Mouse (Mus musculus): ENCODE data around the gene Rpn1.

Rpn1 gene

GRCm38 (mm10) chr6:88084278-88085151 lies at the start of gene Rpn1:
TSS of gene Rpn1 (plus strand) at chr6:88084482.
- peak; percentile 98 for DNase-seq (ENCODE audit: low read depth, low spot score)

- DNase-seq (ENCODE audit: low read depth, low spot score), result no peak
Observed at GRCm38 (mm10) chr6:88037471-88038045, 46.7 kb upstream of the Rpn1 start.

- no peak for DNase-seq (ENCODE audit: low read depth, low spot score)
Observed at GRCm38 (mm10) chr6:88039426-88039825, 44.9 kb upstream of the Rpn1 start.

- DNase-seq (ENCODE audit: low read depth, low spot score), result no peak
Observed at GRCm38 (mm10) chr6:88041221-88041620, 43.1 kb upstream of the Rpn1 start.

GRCm38 (mm10) chr6:88042336-88042735 lies 41.9 kb upstream of the Rpn1 start:
- no peak for DNase-seq (ENCODE audit: low read depth, low spot score)

GRCm38 (mm10) chr6:88044234-88044576 lies 40.1 kb upstream of the Rpn1 start:
- peak; percentile 48 for DNase-seq (ENCODE audit: low read depth, low spot score)

- DNase-seq (ENCODE audit: low read depth, low spot score), result peak; percentile 97
Observed at GRCm38 (mm10) chr6:88044577-88045405, 39.5 kb upstream of the Rpn1 start, which contains the start of gene Rab7. TSS of gene Rab7 (minus strand) at chr6:88045270.

GRCm38 (mm10) chr6:88045406-88045766 lies 38.9 kb upstream of the Rpn1 start:
- DNase-seq (ENCODE audit: low read depth, low spot score), result no peak

- DNase-seq (ENCODE audit: low read depth, low spot score), result peak; percentile 22
Observed at GRCm38 (mm10) chr6:88047853-88048252, 36.4 kb upstream of the Rpn1 start.

- DNase-seq (ENCODE audit: low read depth, low spot score), result no peak
Observed at GRCm38 (mm10) chr6:88049008-88049407, 35.3 kb upstream of the Rpn1 start.

GRCm38 (mm10) chr6:88051206-88051605 lies 33.1 kb upstream of the Rpn1 start:
- no peak for DNase-seq (ENCODE audit: low read depth, low spot score)

GRCm38 (mm10) chr6:88053228-88054080 lies 30.8 kb upstream of the Rpn1 start:
- no peak for DNase-seq (ENCODE audit: low read depth, low spot score)

GRCm38 (mm10) chr6:88054081-88054835 lies 30.0 kb upstream of the Rpn1 start:
- DNase-seq (ENCODE audit: low read depth, low spot score), result no peak

GRCm38 (mm10) chr6:88055663-88056062 lies 28.6 kb upstream of the Rpn1 start:
- DNase-seq (ENCODE audit: low read depth, low spot score), result no peak

GRCm38 (mm10) chr6:88056866-88057265 lies 27.4 kb upstream of the Rpn1 start:
- DNase-seq (ENCODE audit: low read depth, low spot score), result no peak

GRCm38 (mm10) chr6:88059903-88060302 lies 24.4 kb upstream of the Rpn1 start:
- no peak for DNase-seq (ENCODE audit: low read depth, low spot score)

- no peak for DNase-seq (ENCODE audit: low read depth, low spot score)
Observed at GRCm38 (mm10) chr6:88060602-88061001, 23.7 kb upstream of the Rpn1 start.

- no peak for DNase-seq (ENCODE audit: low read depth, low spot score)
Observed at GRCm38 (mm10) chr6:88061406-88061805, 22.9 kb upstream of the Rpn1 start.

- no peak for DNase-seq (ENCODE audit: low read depth, low spot score)
Observed at GRCm38 (mm10) chr6:88062398-88062797, 21.9 kb upstream of the Rpn1 start.

GRCm38 (mm10) chr6:88064072-88064642 lies 20.1 kb upstream of the Rpn1 start:
- DNase-seq (ENCODE audit: low read depth, low spot score), result peak; percentile 24

Measured in CD4-positive, CD25-positive, alpha-beta regulatory T cell, adult 2 months (primary cell).